Mouse (Mus musculus) kidney, postnatal 0 days (tissue): ENCODE data around the gene Enah. TPM values are rescaled to one million over a fixed set of nuclear protein-coding genes. Genes with fewer than 3 reads are reported as not detected.

ENCODE experiments used
- ATAC-seq: fragments of 200-750 bp; cut with Nextera tagmentation; replicated peaks from 2 replicates; pipeline ENCODE4 v1.8.0; 2017; ENCODE audit warnings: low read depth, moderate number of reproducible peaks, moderate TSS enrichment, moderate library complexity; ENCODE audit not compliant: low FRiP score
- DNase-seq: peaks from one replicate; pipeline ENCODE4 v3.0.0-alpha.2; 2016; ENCODE audit warnings: low spot score
- H3K27ac ChIP-seq: fragments of 300-500 bp; sonication (generic); 2 replicates; pipeline ENCODE4 v1.5.1; 2014; ENCODE audit warnings: mild to moderate bottlenecking
- H3K27me3 ChIP-seq: fragments of 300-500 bp; sonication (generic); 2 replicates; pipeline ENCODE4 v1.6.1; 2014; ENCODE audit warnings: low read length, mixed read lengths; ENCODE audit not compliant: insufficient read depth
- H3K36me3 ChIP-seq: fragments of 300-500 bp; sonication (generic); 2 replicates; pipeline ENCODE4 v1.6.1; 2014; ENCODE audit warnings: low read length, mixed read lengths; ENCODE audit not compliant: insufficient read depth
- H3K4me1 ChIP-seq: fragments of 300-500 bp; sonication (generic); replicated peaks from 2 replicates; pipeline ENCODE4 v1.6.1; 2014; ENCODE audit warnings: antibody characterized with exemption, low read length, mixed read lengths; ENCODE audit not compliant: insufficient read depth
- H3K4me2 ChIP-seq: fragments of 300-500 bp; sonication (generic); 2 replicates; pipeline ENCODE4 v1.6.1; 2014; ENCODE audit warnings: mild to moderate bottlenecking, low read length, moderate library complexity, mixed read lengths
- H3K4me3 ChIP-seq: fragments of 300-500 bp; sonication (generic); replicated peaks from 2 replicates; pipeline ENCODE4 v1.5.1; 2014; ENCODE audit warnings: low read depth, low read length
- H3K9ac ChIP-seq: fragments of 300-500 bp; sonication (generic); 2 replicates; pipeline ENCODE4 v1.6.1; 2014; ENCODE audit warnings: low read depth, low read length
- H3K9me3 ChIP-seq: fragments of 300-500 bp; sonication (generic); replicated peaks from 2 replicates; pipeline ENCODE4 v1.6.1; 2016; ENCODE audit warnings: low read length, inconsistent platforms, mixed read lengths
- CTCF ChIP-seq: IDR thresholded peaks from 2 replicates; pipeline ENCODE4 v1.5.1; 2016; ENCODE audit warnings: antibody characterized with exemption, low read depth, mild to moderate bottlenecking, moderate library complexity
- WGBS: fragments of 180-500 bp; shearing (Covaris S2); extraction: QIAGEN DNeasy Blood & Tissue Kit; methylation state at CpG from one replicate; pipeline ENCODE4 v1.1.7; 2014; 5-methylcytosine and 5-hydroxymethylcytosine counted together
- polyA plus RNA-seq: library from polyadenylated mRNA; unstranded; fragments of >200 nt; fragmentation: Nextera tagmentation; extraction: Ambion mirVana; gene quantifications from 2 replicates; pipeline ENCODE4 v1.2.1, GENCODE M21; 2015

The Enah gene
- polyA plus RNA-seq, 1 experiment from 2014 or later = 9.6 TPM

GRCm38 (mm10) chr1:181876656-181877055 is 143.1 kb downstream of the Enah start:
- Histone ChIP-seq H3K27ac (no peak overlapping the region), H3K27me3 (no peaks in the 10 kb centered on the region), H3K9me3 (no peaks in the 10 kb centered on the region), H3K4me3 (no peak overlapping the region), H3K4me1 (0 out of 2 replicates have a peak, but pooled peaks cover 4% of the 10 kb centered on the region), H3K4me2 (no peak overlapping the region), H3K9ac (no peak overlapping the region), H3K36me3 (no peaks in the 10 kb centered on the region)
- no peak for TF ChIP-seq CTCF
- 82% methylated on average over 3 of the region's 3 CpGs for WGBS
- no peak for DNase-seq
- no peak for ATAC-seq

GRCm38 (mm10) chr1:181873086-181873920 is 146.5 kb downstream of the Enah start:
- no peak for TF ChIP-seq CTCF
- H3K27ac ChIP-seq = no peak overlapping the region
- H3K27me3 ChIP-seq = no peaks in the 10 kb centered on the region
- 63% methylated on average over 9 of the region's 9 CpGs for WGBS
- DNase-seq (no peak), ATAC-seq (no peak)
- no peak overlapping the region for H3K4me2 ChIP-seq
- H3K4me1 ChIP-seq = no peaks in the 10 kb centered on the region
- no peak overlapping the region for H3K9ac ChIP-seq
- no peak overlapping the region for H3K4me3 ChIP-seq
- H3K9me3 ChIP-seq = no peaks in the 10 kb centered on the region
- no peaks in the 10 kb centered on the region for H3K36me3 ChIP-seq

- Histone ChIP-seq H3K4me1 (no peaks in the 10 kb centered on the region), H3K27me3 (no peaks in the 10 kb centered on the region), H3K27ac (no peak overlapping the region), H3K9me3 (no peaks in the 10 kb centered on the region), H3K4me3 (no peak overlapping the region), H3K36me3 (no peaks in the 10 kb centered on the region), H3K9ac (no peak overlapping the region), H3K4me2 (no peak overlapping the region)
- DNase-seq (no peak), ATAC-seq (no peak)
- WGBS = 54% methylated on average over 3 of the region's 3 CpGs
- TF ChIP-seq CTCF = no peak
Measured at GRCm38 (mm10) chr1:181872639-181873038, 147.2 kb downstream of the Enah start.

GRCm38 (mm10) chr1:181866429-181867280 is 153.1 kb downstream of the Enah start:
- Histone ChIP-seq H3K4me1 (no peaks in the 10 kb centered on the region), H3K9ac (no peak overlapping the region), H3K9me3 (no peaks in the 10 kb centered on the region), H3K4me2 (no peak overlapping the region), H3K36me3 (no peaks in the 10 kb centered on the region), H3K27me3 (no peaks in the 10 kb centered on the region), H3K4me3 (no peak overlapping the region), H3K27ac (no peak overlapping the region)
- no peak for TF ChIP-seq CTCF
- DNase-seq (no peak), ATAC-seq (no peak)
- 91% methylated on average over 6 of the region's 6 CpGs for WGBS

GRCm38 (mm10) chr1:181865863-181866216 is 153.9 kb downstream of the Enah start:
- Histone ChIP-seq H3K9ac (no peak overlapping the region), H3K4me2 (no peak overlapping the region), H3K9me3 (no peaks in the 10 kb centered on the region), H3K4me1 (no peaks in the 10 kb centered on the region), H3K27me3 (no peaks in the 10 kb centered on the region), H3K27ac (no peak overlapping the region), H3K4me3 (no peak overlapping the region), H3K36me3 (no peaks in the 10 kb centered on the region)
- DNase-seq = no peak
- no peak for TF ChIP-seq CTCF
- 67% methylated on average over 5 of the region's 5 CpGs for WGBS
- ATAC-seq = no peak

- no peaks in the 10 kb centered on the region for H3K36me3 ChIP-seq
- no peaks in the 10 kb centered on the region for H3K4me1 ChIP-seq
- H3K9me3 ChIP-seq = no peaks in the 10 kb centered on the region
- no peak overlapping the region for H3K27ac ChIP-seq
- H3K9ac ChIP-seq = no peak overlapping the region
- WGBS = 76% methylated on average over 11 of the region's 11 CpGs
- no peaks in the 10 kb centered on the region for H3K27me3 ChIP-seq
- DNase-seq (no peak), ATAC-seq (no peak)
- no peak overlapping the region for H3K4me3 ChIP-seq
- TF ChIP-seq CTCF = no peak
- H3K4me2 ChIP-seq = no peak overlapping the region
Measured at GRCm38 (mm10) chr1:181864971-181865862, 154.6 kb downstream of the Enah start.
